Mouse (Mus musculus): ENCODE results near the gene Wdr64.

GRCm38 (mm10) chr1:175648615-175649014 is 49.8 kb upstream of the Wdr64 start:
- TF ChIP-seq CTCF (IDR thresholded peaks at IDR 0.05; ENCODE audit: insufficient read depth, low read depth, low read length) (no peak), POLR2A (IDR thresholded peaks at IDR 0.05; ENCODE audit: insufficient read depth, low read depth, low read length) (no peak)

Measured in olfactory bulb, adult 2 months (tissue).